Mouse (Mus musculus) heart, adult 11 months (tissue): ENCODE data around the gene Cmtm3.
A peak's percentile ranks its signal among the peaks of the same experiment; 100 is the strongest.

Source experiments
- DNase-seq: peaks from one replicate; pipeline ENCODE4 v3.0.0; 2022

Cmtm3 gene

GRCm38 (mm10) chr8:104343957-104344356 is 4.7 kb downstream of the Cmtm3 start:
- DNase-seq, result peak; percentile 98

- DNase-seq, result peak; percentile 91
These were observed 5.4 kb downstream of the Cmtm3 start for GRCm38 (mm10) chr8:104344622-104345021.

- DNase-seq, result peak; percentile 86
These were observed 7.5 kb downstream of the Cmtm3 start for GRCm38 (mm10) chr8:104346706-104347105.

- peak; percentile 93 for DNase-seq
These were observed 9.8 kb downstream of the Cmtm3 start for GRCm38 (mm10) chr8:104348971-104349370.

- no peak for DNase-seq
These were observed 10.8 kb downstream of the Cmtm3 start for GRCm38 (mm10) chr8:104350047-104350446.

- DNase-seq, result no peak
These were observed 14.0 kb downstream of the Cmtm3 start for GRCm38 (mm10) chr8:104353186-104353585.

- DNase-seq, result no peak
These were observed 15.3 kb downstream of the Cmtm3 start for GRCm38 (mm10) chr8:104354504-104354903.

- DNase-seq, result no peak
These were observed 19.4 kb downstream of the Cmtm3 start for GRCm38 (mm10) chr8:104358637-104359036.

GRCm38 (mm10) chr8:104359778-104360456 is 20.7 kb downstream of the Cmtm3 start:
- no peak for DNase-seq

- no peak for DNase-seq
These were observed 26.5 kb downstream of the Cmtm3 start for GRCm38 (mm10) chr8:104365695-104366094.

GRCm38 (mm10) chr8:104367398-104367797 is 28.2 kb downstream of the Cmtm3 start:
- DNase-seq, result no peak

GRCm38 (mm10) chr8:104369591-104369990 is 30.4 kb downstream of the Cmtm3 start:
- no peak for DNase-seq

GRCm38 (mm10) chr8:104370071-104370470 is 30.9 kb downstream of the Cmtm3 start:
- no peak for DNase-seq

GRCm38 (mm10) chr8:104371121-104371520 is 31.9 kb downstream of the Cmtm3 start:
- no peak for DNase-seq

GRCm38 (mm10) chr8:104373779-104374178 is 34.6 kb downstream of the Cmtm3 start:
- peak; percentile 88 for DNase-seq

- no peak for DNase-seq
These were observed 35.1 kb downstream of the Cmtm3 start for GRCm38 (mm10) chr8:104374269-104374668.

- peak; percentile 95 for DNase-seq
These were observed 35.9 kb downstream of the Cmtm3 start for GRCm38 (mm10) chr8:104374864-104375846.

- no peak for DNase-seq
These were observed 36.7 kb downstream of the Cmtm3 start for GRCm38 (mm10) chr8:104375959-104376358.

GRCm38 (mm10) chr8:104376669-104377068 is 37.5 kb downstream of the Cmtm3 start:
- no peak for DNase-seq

GRCm38 (mm10) chr8:104379301-104379836 is 40.2 kb downstream of the Cmtm3 start:
- DNase-seq, result no peak

GRCm38 (mm10) chr8:104380269-104380668 is 41.1 kb downstream of the Cmtm3 start:
- DNase-seq, result peak; percentile 87

- DNase-seq, result no peak
These were observed 41.8 kb downstream of the Cmtm3 start for GRCm38 (mm10) chr8:104380961-104381411.

GRCm38 (mm10) chr8:104383296-104383695 is 44.1 kb downstream of the Cmtm3 start:
- DNase-seq, result no peak
